Mouse (Mus musculus) ES-Bruce4 (cell line): Measurements from ENCODE around the gene Il13. TPM values are rescaled to one million over a fixed set of nuclear protein-coding genes. Genes with fewer than 3 reads are reported as not detected.

Experiments
- H3K27ac ChIP-seq: 2 replicates; pipeline ENCODE4 v1.5.1; 2012; ENCODE audit warnings: low read length, inconsistent platforms; ENCODE audit not compliant: insufficient read depth
- H3K27me3 ChIP-seq: 2 replicates; pipeline ENCODE4 v1.6.1; 2012; ENCODE audit warnings: mild to moderate bottlenecking, low read length, inconsistent platforms; ENCODE audit not compliant: control insufficient read depth, poor library complexity, insufficient read depth, severe bottlenecking
- H3K36me3 ChIP-seq: 2 replicates; pipeline ENCODE4 v1.6.1; 2012; ENCODE audit warnings: inconsistent platforms, mild to moderate bottlenecking, low read length, moderate library complexity; ENCODE audit not compliant: control insufficient read depth, poor library complexity, insufficient read depth, severe bottlenecking
- H3K4me1 ChIP-seq: one replicate; pipeline ENCODE4 v1.8.1; 2011; ENCODE audit warnings: low read length; ENCODE audit not compliant: control insufficient read depth, insufficient read depth
- H3K4me3 ChIP-seq: 2 replicates; pipeline ENCODE4 v1.5.1; 2011; ENCODE audit warnings: low read depth, mild to moderate bottlenecking, low read length
- H3K9ac ChIP-seq: 2 replicates; pipeline ENCODE4 v1.6.1; 2012; ENCODE audit warnings: low read depth, mild to moderate bottlenecking, inconsistent platforms; ENCODE audit not compliant: poor library complexity, severe bottlenecking
- H3K9me3 ChIP-seq: replicated peaks from 2 replicates; pipeline ENCODE4 v1.6.1; 2012; ENCODE audit warnings: mild to moderate bottlenecking, low read length, inconsistent platforms; ENCODE audit not compliant: control insufficient read depth, poor library complexity, insufficient read depth, severe bottlenecking
- CTCF ChIP-seq: IDR thresholded peaks from one replicate; pipeline ENCODE4 v1.8.1; 2011; ENCODE audit warnings: low read depth, low read length
- EP300 ChIP-seq: IDR thresholded peaks from 2 replicates; pipeline ENCODE4 v1.6.1; 2011; ENCODE audit warnings: low read depth, low read length; ENCODE audit not compliant: insufficient read depth
- POLR2A ChIP-seq: IDR thresholded peaks from one replicate; pipeline ENCODE4 v1.8.1; 2011; ENCODE audit warnings: low read length; ENCODE audit not compliant: insufficient read depth
- polyA plus RNA-seq: library from polyadenylated mRNA; stranded (reverse); fragments of >200 nt; gene quantifications from 2 replicates; pipeline ENCODE4 v1.2.4, GENCODE M21; 2011; ENCODE audit warnings: low read depth; ENCODE audit not compliant: missing spikeins, insufficient read depth, insufficient read length

Il13 gene
- polyA plus RNA-seq, 1 experiment: not detected

GRCm38 (mm10) chr11:53609231-53609630 lies 25.3 kb downstream of the Il13 start:
- Histone ChIP-seq H3K9ac (no peak overlapping the region), H3K27me3 (no peaks in the 10 kb centered on the region), H3K4me3 (no peak overlapping the region), H3K27ac (no peak overlapping the region), H3K36me3 (no peaks in the 10 kb centered on the region), H3K9me3 (no peaks in the 10 kb centered on the region), H3K4me1 (no peaks in the 10 kb centered on the region)
- no peak for TF ChIP-seq CTCF
- TF ChIP-seq EP300: no peak
- TF ChIP-seq POLR2A: no peak

- Histone ChIP-seq H3K27ac (no peak overlapping the region), H3K9ac (no peak overlapping the region), H3K27me3 (no peaks in the 10 kb centered on the region), H3K9me3 (no peaks in the 10 kb centered on the region), H3K36me3 (no peaks in the 10 kb centered on the region), H3K4me3 (no peak overlapping the region), H3K4me1 (peaks cover 2% of the 10 kb centered on the region)
- no peak for TF ChIP-seq EP300
- no peak for TF ChIP-seq POLR2A
- no peak for TF ChIP-seq CTCF
Measured at GRCm38 (mm10) chr11:53605609-53606008, 28.9 kb downstream of the Il13 start.

GRCm38 (mm10) chr11:53604983-53605382 lies 29.5 kb downstream of the Il13 start:
- Histone ChIP-seq H3K27me3 (no peaks in the 10 kb centered on the region), H3K27ac (no peak overlapping the region), H3K36me3 (no peaks in the 10 kb centered on the region), H3K4me3 (no peak overlapping the region), H3K9me3 (no peaks in the 10 kb centered on the region), H3K9ac (no peak overlapping the region), H3K4me1 (peaks cover 5% of the 10 kb centered on the region)
- no peak for TF ChIP-seq POLR2A
- no peak for TF ChIP-seq CTCF
- no peak for TF ChIP-seq EP300

- Histone ChIP-seq H3K9ac (no peak overlapping the region), H3K9me3 (no peaks in the 10 kb centered on the region), H3K27me3 (no peaks in the 10 kb centered on the region), H3K27ac (no peak overlapping the region), H3K4me3 (no peak overlapping the region), H3K36me3 (no peaks in the 10 kb centered on the region), H3K4me1 (no peaks in the 10 kb centered on the region)
- TF ChIP-seq POLR2A: no peak
- no peak for TF ChIP-seq EP300
- TF ChIP-seq CTCF: no peak
Measured at GRCm38 (mm10) chr11:53591116-53591515, 43.4 kb downstream of the Il13 start.

DNA sequence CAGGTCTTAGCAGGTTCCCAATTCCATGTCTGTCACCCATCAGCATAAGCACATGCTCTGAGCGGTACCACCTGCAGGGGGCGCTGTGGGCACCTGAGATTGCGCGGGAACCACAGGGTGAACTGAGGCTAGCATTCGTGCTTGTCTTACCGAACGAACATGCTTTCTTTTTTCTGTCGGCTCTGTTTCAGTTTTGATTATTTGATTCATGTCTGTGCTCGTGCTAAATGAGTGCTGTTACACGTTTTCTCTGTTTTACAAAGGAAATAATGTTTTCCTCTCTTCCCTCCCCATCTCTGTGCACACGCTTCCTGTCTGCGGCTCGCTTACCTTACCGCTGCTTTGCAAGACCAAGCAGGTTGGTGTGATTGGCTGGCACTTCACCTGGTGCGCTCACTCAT lies 44.1 kb downstream of the Il13 start:
- H3K9ac ChIP-seq: no peak overlapping the region
- no peaks in the 10 kb centered on the region for H3K27me3 ChIP-seq
- H3K4me3 ChIP-seq: no peak overlapping the region
- no peaks in the 10 kb centered on the region for H3K36me3 ChIP-seq
- no peaks in the 10 kb centered on the region for H3K9me3 ChIP-seq
- no peak overlapping the region for H3K27ac ChIP-seq
- TF ChIP-seq CTCF (peak; percentile 98), POLR2A (no peak), EP300 (0 out of 2 replicates have a peak, but pooled peaks have one; percentile 8)
- H3K4me1 ChIP-seq: no peaks in the 10 kb centered on the region

- no peaks in the 10 kb centered on the region for H3K4me1 ChIP-seq
- TF ChIP-seq CTCF: no peak
- no peak for TF ChIP-seq POLR2A
- no peak for TF ChIP-seq EP300
- H3K36me3 ChIP-seq: peaks cover 3% of the 10 kb centered on the region
- no peaks in the 10 kb centered on the region for H3K27me3 ChIP-seq
- no peak overlapping the region for H3K27ac ChIP-seq
- H3K9ac ChIP-seq: no peak overlapping the region
- no peak overlapping the region for H3K4me3 ChIP-seq
- H3K9me3 ChIP-seq: no peaks in the 10 kb centered on the region
Measured at GRCm38 (mm10) chr11:53588279-53588678, 46.2 kb downstream of the Il13 start.
